ENCODE assay signal across 19 mouse cellular contexts in the genomic region with DNA sequence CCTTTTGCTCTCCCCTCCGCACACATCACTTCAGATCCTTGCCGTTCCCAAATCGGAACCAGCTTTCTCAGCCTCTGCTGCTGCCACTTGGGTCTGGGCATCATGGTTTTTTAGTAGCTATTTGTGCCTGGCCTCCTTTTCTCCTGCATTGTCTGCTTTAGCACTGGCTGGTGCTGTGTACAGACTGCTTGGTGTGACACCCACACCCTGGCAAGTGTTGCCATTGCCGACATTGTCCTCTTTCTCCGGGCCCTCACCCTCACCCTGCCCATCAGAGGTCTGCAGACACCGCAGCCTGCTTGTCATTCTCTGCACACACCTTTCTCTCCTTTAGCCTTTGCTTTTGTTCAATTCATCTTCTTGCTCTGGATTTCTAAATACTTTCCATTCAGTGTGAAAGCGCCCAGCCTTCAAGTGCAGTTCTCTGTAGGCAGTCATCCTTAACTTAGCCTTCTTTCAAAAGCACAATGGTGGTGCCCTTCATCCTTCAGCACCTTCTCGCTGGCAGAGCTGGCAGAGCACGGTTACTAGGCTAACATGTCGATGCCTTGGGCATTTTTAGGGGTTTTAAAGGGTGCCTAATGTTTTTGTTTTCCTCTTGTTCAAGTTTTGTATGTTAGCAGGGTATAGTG. TPM values are rescaled to one million over a fixed set of nuclear protein-coding genes. Genes with fewer than 3 reads are reported as not detected.
DNase-seq lines count a peak whose midpoint lies in the region; ATAC-seq and TF ChIP-seq lines count a peak whose summit lies in the region.
"Had no signal": no experiment of that assay in that cellular context is flagged by ENCODE, and none has a peak within 500 bp of the region (broad histone marks: within the 10 kb centered on the region; RNA-seq: fewer than 3 reads in every experiment).

No protein-coding gene starts in this region.

- no peaks in the 10 kb centered on the region for H3K27me3 ChIP-seq in forebrain, embryonic 15.5 days
- H3K27me3 ChIP-seq in forebrain, embryonic 12.5 days: no peaks in the 10 kb centered on the region
- H3K27me3 ChIP-seq in midbrain, embryonic 10.5 days (ENCODE audit: low read depth, poor library complexity, severe bottlenecking): no peaks in the 10 kb centered on the region
- H3K27me3 ChIP-seq in neural tube, embryonic 15.5 days (replicated peaks): no peaks in the 10 kb centered on the region
- H3K27me3 ChIP-seq: liver, embryonic 12.5 days; lung, embryonic 15.5 days; Patski had no signal

- no peak overlapping the region for H3K4me2 ChIP-seq in forebrain, embryonic 15.5 days (replicated peaks)
- no peak overlapping the region for H3K4me2 ChIP-seq in forebrain, embryonic 12.5 days
- H3K4me2 ChIP-seq in neural tube, embryonic 15.5 days: no peak overlapping the region
- H3K4me2 ChIP-seq: liver, embryonic 12.5 days; lung, embryonic 15.5 days had no signal

- no peak for DNase-seq in left cerebral cortex, adult 2 months (ENCODE audit: extremely low spot score in 1 of 2, low spot score in 2 of 2)
- no peak for DNase-seq in left cerebral cortex, adult 18-20 months (ENCODE audit: low spot score in 2 of 2)
- DNase-seq in midbrain, embryonic 10.5 days (ENCODE audit: low spot score): no peak
- DNase-seq in cerebellum, adult 18-20 months: no peak
- DNase-seq: cerebellum, postnatal 25 days; gastrocnemius, postnatal 10 days; heart, postnatal 10 days; kidney, postnatal 14 days; left cerebral cortex, postnatal 4 days; thymus, postnatal 25 days had no signal

- H3K27ac ChIP-seq in forebrain, embryonic 15.5 days (replicated peaks): no peak overlapping the region
- no peak overlapping the region for H3K27ac ChIP-seq in forebrain, embryonic 12.5 days
- 0 out of 2 replicates have a peak overlapping the region, but pooled peaks have one; percentile 29 for H3K27ac ChIP-seq in left cerebral cortex, adult 2 months
- H3K27ac ChIP-seq in midbrain, embryonic 10.5 days (replicated peaks): peak overlapping the region; percentile 61; the same call in 1 of the 2 replicates
- 0 out of 2 replicates have a peak overlapping the region, but pooled peaks have one; percentile 15 for H3K27ac ChIP-seq in neural tube, embryonic 15.5 days (replicated peaks)
- H3K27ac ChIP-seq: liver, embryonic 12.5 days; lung, embryonic 15.5 days had no signal

- 0 out of 2 replicates have a peak, but pooled peaks have one; percentile 48 for ATAC-seq in forebrain, embryonic 15.5 days (replicated peaks)
- no peak; the same call in 1 of the 2 replicates for ATAC-seq in forebrain, embryonic 12.5 days (ENCODE audit: low FRiP score)
- peak; percentile 73; the same call in 1 of the 2 replicates for ATAC-seq in neural tube, embryonic 15.5 days (ENCODE audit: low FRiP score)
- no peak for ATAC-seq in erythroblast, adult 5-6 weeks (replicated peaks; ENCODE audit: low FRiP score, poor library complexity, severe bottlenecking)
- ATAC-seq: intestine, postnatal 0 days; liver, embryonic 12.5 days; Patski had no signal

- 59% methylated on average over 10 of the region's 10 CpGs for WGBS in forebrain, embryonic 15.5 days
- WGBS in forebrain, embryonic 12.5 days: 75% methylated on average over 10 of the region's 10 CpGs
- 83% methylated on average over 10 of the region's 10 CpGs for WGBS in midbrain, embryonic 10.5 days
- 77% methylated on average over 10 of the region's 10 CpGs for WGBS in neural tube, embryonic 15.5 days

- no peak overlapping the region for H3K9ac ChIP-seq in forebrain, embryonic 15.5 days (replicated peaks)
- H3K9ac ChIP-seq in forebrain, embryonic 12.5 days: no peak overlapping the region
- no peak overlapping the region for H3K9ac ChIP-seq in neural tube, embryonic 15.5 days (replicated peaks)
- H3K9ac ChIP-seq: liver, embryonic 12.5 days; lung, embryonic 15.5 days had no signal

- no peak for TF ChIP-seq CTCF in left cerebral cortex, adult 2 months (IDR thresholded peaks at IDR 0.05)

- H3K4me3 ChIP-seq in forebrain, embryonic 15.5 days: no peak overlapping the region
- no peak overlapping the region for H3K4me3 ChIP-seq in forebrain, embryonic 12.5 days (replicated peaks)
- no peak overlapping the region for H3K4me3 ChIP-seq in left cerebral cortex, adult 2 months
- no peak overlapping the region for H3K4me3 ChIP-seq in midbrain, embryonic 10.5 days
- no peak overlapping the region for H3K4me3 ChIP-seq in neural tube, embryonic 15.5 days (replicated peaks)
- H3K4me3 ChIP-seq: erythroblast, embryonic 14.5 days; liver, embryonic 12.5 days; lung, embryonic 15.5 days had no signal

- intact Hi-C loops in left cerebral cortex, adult 2 months (cut with DNase I): no loop called here

- H3K4me1 ChIP-seq in forebrain, embryonic 15.5 days: 0 out of 2 replicates have a peak, but pooled peaks cover 5% of the 10 kb centered on the region
- peaks cover 3% of the 10 kb centered on the region; the same call in 1 of the 2 replicates for H3K4me1 ChIP-seq in forebrain, embryonic 12.5 days
- H3K4me1 ChIP-seq in midbrain, embryonic 10.5 days: peaks cover 9% of the 10 kb centered on the region
- no peaks in the 10 kb centered on the region for H3K4me1 ChIP-seq in neural tube, embryonic 15.5 days

- no peaks in the 10 kb centered on the region for H3K9me3 ChIP-seq in forebrain, embryonic 15.5 days
- no peaks in the 10 kb centered on the region for H3K9me3 ChIP-seq in forebrain, embryonic 12.5 days
- no peaks in the 10 kb centered on the region for H3K9me3 ChIP-seq in midbrain, embryonic 10.5 days (replicated peaks)
- no peaks in the 10 kb centered on the region for H3K9me3 ChIP-seq in neural tube, embryonic 15.5 days (replicated peaks)
- H3K9me3 ChIP-seq: liver, embryonic 12.5 days; lung, embryonic 15.5 days had no signal

- H3K36me3 ChIP-seq in forebrain, embryonic 15.5 days: peaks cover 34% of the 10 kb centered on the region
- H3K36me3 ChIP-seq in forebrain, embryonic 12.5 days (replicated peaks): peaks cover 46% of the 10 kb centered on the region
- peaks cover 93% of the 10 kb centered on the region for H3K36me3 ChIP-seq in midbrain, embryonic 10.5 days
- peaks cover 46% of the 10 kb centered on the region for H3K36me3 ChIP-seq in neural tube, embryonic 15.5 days

RNA-seq across cellular contexts. Expression of a gene that starts 29.5 kb away (rescaled TPM):
- 19.6 and 23.1 TPM in 2 replicates for polyA plus RNA-seq in forebrain, embryonic 15.5 days (2015; fragmentation: Nextera tagmentation; extraction: Ambion mirVana)
- 32.0 and 34.9 TPM in 2 replicates for polyA plus RNA-seq in forebrain, embryonic 12.5 days (2016; fragmentation: Nextera tagmentation; extraction: Ambion mirVana)
- 10 to 100 TPM; 46.4 to 49.9 TPM for total RNA-seq in left cerebral cortex, adult 2 months (2021)
- 10 to 100 TPM; 45.1 to 47.7 TPM for total RNA-seq in left cerebral cortex, adult 18-20 months (2021)
- 31.8 and 36.1 TPM in 2 replicates for polyA plus RNA-seq in midbrain, embryonic 10.5 days (2016; fragmentation: Nextera tagmentation; extraction: Ambion mirVana)
- 26.9 and 29.6 TPM in 2 replicates for polyA plus RNA-seq in neural tube, embryonic 15.5 days (2015; fragmentation: Nextera tagmentation; extraction: Ambion mirVana)
- 252 and 320 TPM in 2 replicates for total RNA-seq in erythroblast, adult 5-6 weeks (2015; ENCODE audit: low replicate concordance)
- total RNA-seq in erythroblast, adult 5-6 weeks (2017; ENCODE audit: low replicate concordance): 514 and 775 TPM in 2 replicates

RNA-seq across cellular contexts. Expression of a gene that starts 39.8 kb away (rescaled TPM):
- 4.2 and 4.3 TPM in 2 replicates for polyA plus RNA-seq in forebrain, embryonic 15.5 days (2015; fragmentation: Nextera tagmentation; extraction: Ambion mirVana)
- polyA plus RNA-seq in forebrain, embryonic 12.5 days (2016; fragmentation: Nextera tagmentation; extraction: Ambion mirVana): 3.9 and 4.5 TPM in 2 replicates
- 10 to 100 TPM; 64.0 to 72.3 TPM for total RNA-seq in left cerebral cortex, adult 2 months (2021)
- total RNA-seq in left cerebral cortex, adult 18-20 months (2021): 10 to 100 TPM; 68.9 to 71.6 TPM
- polyA plus RNA-seq in midbrain, embryonic 10.5 days (2016; fragmentation: Nextera tagmentation; extraction: Ambion mirVana): 1.9 and 2.2 TPM in 2 replicates
- 3.4 and 4.6 TPM in 2 replicates for polyA plus RNA-seq in neural tube, embryonic 15.5 days (2015; fragmentation: Nextera tagmentation; extraction: Ambion mirVana)
- total RNA-seq in erythroblast, adult 5-6 weeks (2015; ENCODE audit: low replicate concordance): 9.4 and 14.6 TPM in 2 replicates
- 3.2 and 3.6 TPM in 2 replicates for total RNA-seq in erythroblast, adult 5-6 weeks (2017; ENCODE audit: low replicate concordance)

RNA-seq across cellular contexts. Expression of a gene that starts 54.7 kb away (rescaled TPM):
- 41.0 and 41.9 TPM in 2 replicates for polyA plus RNA-seq in forebrain, embryonic 15.5 days (2015; fragmentation: Nextera tagmentation; extraction: Ambion mirVana)
- polyA plus RNA-seq in forebrain, embryonic 12.5 days (2016; fragmentation: Nextera tagmentation; extraction: Ambion mirVana): 113 and 122 TPM in 2 replicates
- 1 to 10 TPM; 5.0 to 5.5 TPM for total RNA-seq in left cerebral cortex, adult 2 months (2021)
- total RNA-seq in left cerebral cortex, adult 18-20 months (2021): 1 to 10 TPM; 4.8 to 5.1 TPM
- polyA plus RNA-seq in midbrain, embryonic 10.5 days (2016; fragmentation: Nextera tagmentation; extraction: Ambion mirVana): 111 and 119 TPM in 2 replicates
- 17.2 and 23.8 TPM in 2 replicates for polyA plus RNA-seq in neural tube, embryonic 15.5 days (2015; fragmentation: Nextera tagmentation; extraction: Ambion mirVana)
- total RNA-seq in erythroblast, adult 5-6 weeks (2015; ENCODE audit: low replicate concordance): 10.2 and 12.5 TPM in 2 replicates
- total RNA-seq in erythroblast, adult 5-6 weeks (2017; ENCODE audit: low replicate concordance): 9.6 and 12.3 TPM in 2 replicates

Comparison
In these comparisons a context has a peak if more than half of its experiments do, and no peak if none do; other contexts are left out.
1. ATAC-seq: peak in forebrain, embryonic 15.5 days (single experiment) and neural tube, embryonic 15.5 days (single experiment); none in forebrain, embryonic 12.5 days (single experiment) and erythroblast, adult 5-6 weeks (single experiment).
2. H3K27ac ChIP-seq: peak in left cerebral cortex, adult 2 months (single experiment), midbrain, embryonic 10.5 days (single experiment) and neural tube, embryonic 15.5 days (single experiment); none in forebrain, embryonic 15.5 days (single experiment) and forebrain, embryonic 12.5 days (single experiment).